Mouse (Mus musculus) T-helper 2 cell (primary cell): Measurements from ENCODE around the gene Disp2.

Source experiments
- in situ Hi-C: fragments of 300-600 bp; cut with MboI, MseI; formaldehyde crosslinking; loops from one replicate; pipeline ENCODE4 v1.15.1; 2025; ENCODE audit warnings: high pct_unique_total_duplicates

Gene Disp2

GRCm38 (mm10) chr2:118779504-118780480 is at the start of gene Disp2:
Gene Disp2, plus strand, starts transcription at chr2:118779719.
- in situ Hi-C loops = no loop called here

GRCm38 (mm10) chr2:118729816-118730621 is 49.5 kb upstream of the Disp2 start:
- in situ Hi-C loops = no loop called here

DNA sequence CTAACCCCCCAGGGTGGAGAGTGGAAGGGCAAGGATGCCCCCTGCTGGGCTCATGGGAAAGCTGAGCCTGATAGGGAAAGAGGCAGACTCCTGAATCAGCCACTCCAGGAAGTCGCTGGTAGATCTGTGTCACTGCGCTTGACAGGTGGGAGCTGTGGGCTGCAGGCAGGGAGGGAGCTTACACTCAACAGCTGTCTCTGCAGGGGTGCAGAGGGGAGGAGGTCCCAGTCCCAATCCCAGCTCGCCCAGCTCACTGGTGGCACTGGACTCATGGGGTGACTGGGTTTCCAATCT is 49.0 kb upstream of the Disp2 start:
- in situ Hi-C loops = no loop called here

DNA sequence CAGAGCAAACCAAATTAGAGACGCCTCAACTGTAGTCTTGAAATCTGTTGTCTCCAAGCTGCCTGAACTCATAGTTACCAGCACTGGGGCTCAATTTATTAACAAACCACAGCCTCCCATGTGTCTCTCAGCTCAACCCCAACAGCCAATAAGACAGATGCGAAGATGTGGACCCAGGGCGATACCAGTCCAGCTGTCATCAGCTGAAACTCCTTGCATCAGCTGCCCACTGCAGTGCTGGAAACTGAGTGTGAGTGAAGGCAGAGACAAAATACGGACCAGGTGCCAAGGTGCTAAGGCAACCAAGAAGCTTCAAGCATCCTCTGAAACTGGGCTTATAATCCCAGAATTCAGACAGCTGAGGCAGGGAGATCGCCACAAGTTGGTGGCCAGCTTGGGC is 47.5 kb upstream of the Disp2 start:
- in situ Hi-C loops = no loop called here

GRCm38 (mm10) chr2:118733341-118733740 is 46.2 kb upstream of the Disp2 start:
- in situ Hi-C loops = no loop called here

- in situ Hi-C loops = no loop called here
Measured at GRCm38 (mm10) chr2:118740341-118740740, 39.2 kb upstream of the Disp2 start.

GRCm38 (mm10) chr2:118741183-118741582 is 38.3 kb upstream of the Disp2 start:
- in situ Hi-C loops = no loop called here

DNA sequence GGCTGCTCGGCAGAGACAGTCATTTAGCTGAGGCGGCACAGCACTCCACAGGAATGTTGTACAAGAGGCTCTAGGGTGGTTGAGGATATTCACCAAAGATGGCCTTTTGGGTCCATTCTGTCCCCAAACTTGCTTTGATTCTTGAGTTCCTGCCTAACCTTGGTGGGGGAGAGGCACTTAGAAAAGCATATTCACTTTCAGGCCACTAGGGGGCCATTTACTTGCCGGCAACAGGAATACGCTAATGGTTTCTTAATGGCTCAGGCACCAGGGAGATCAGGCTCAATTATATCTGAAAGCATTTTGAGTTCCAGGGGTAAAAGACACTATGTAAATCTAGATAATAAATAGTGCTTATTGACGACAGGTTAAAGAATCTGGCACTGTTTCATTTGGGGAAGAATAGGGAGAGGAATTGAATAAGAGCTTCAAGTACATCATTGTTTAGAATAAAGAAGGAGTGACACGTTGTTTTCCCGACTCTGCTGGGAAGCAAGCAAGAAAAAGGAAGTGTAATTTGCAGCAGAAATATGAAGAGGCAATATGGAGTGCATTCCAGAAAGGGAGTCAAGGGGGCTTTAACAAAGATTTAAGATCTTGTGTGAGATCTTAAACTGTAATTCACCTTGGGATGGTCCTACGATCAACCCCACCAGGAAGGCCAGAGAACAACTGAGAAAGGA is 36.1 kb upstream of the Disp2 start:
- in situ Hi-C loops = no loop called here

DNA sequence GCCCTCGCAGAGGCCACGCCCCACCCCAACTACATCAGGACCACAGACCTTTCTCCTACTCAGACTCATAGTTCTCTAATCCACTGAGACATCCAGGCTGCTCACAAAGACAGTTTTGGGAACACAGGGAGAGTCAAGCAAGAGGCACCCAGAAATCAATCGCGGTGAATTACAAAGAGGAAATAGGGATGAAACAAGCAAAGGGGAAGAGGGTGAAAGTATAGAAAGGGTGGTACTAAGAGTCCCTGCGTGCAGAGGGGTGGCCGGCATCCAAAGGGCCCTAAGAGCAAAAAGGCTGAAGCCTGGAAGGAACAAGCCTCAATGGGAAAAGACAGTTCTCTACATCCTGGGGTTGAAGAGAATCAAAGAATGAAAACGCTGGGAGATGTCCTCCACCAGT is 34.9 kb upstream of the Disp2 start:
- in situ Hi-C loops = no loop called here

GRCm38 (mm10) chr2:118745232-118745884 is 34.2 kb upstream of the Disp2 start, which contains the start of gene Inafm2:
Gene Inafm2, plus strand, starts transcription at chr2:118745758.
- in situ Hi-C loops = no loop called here

DNA sequence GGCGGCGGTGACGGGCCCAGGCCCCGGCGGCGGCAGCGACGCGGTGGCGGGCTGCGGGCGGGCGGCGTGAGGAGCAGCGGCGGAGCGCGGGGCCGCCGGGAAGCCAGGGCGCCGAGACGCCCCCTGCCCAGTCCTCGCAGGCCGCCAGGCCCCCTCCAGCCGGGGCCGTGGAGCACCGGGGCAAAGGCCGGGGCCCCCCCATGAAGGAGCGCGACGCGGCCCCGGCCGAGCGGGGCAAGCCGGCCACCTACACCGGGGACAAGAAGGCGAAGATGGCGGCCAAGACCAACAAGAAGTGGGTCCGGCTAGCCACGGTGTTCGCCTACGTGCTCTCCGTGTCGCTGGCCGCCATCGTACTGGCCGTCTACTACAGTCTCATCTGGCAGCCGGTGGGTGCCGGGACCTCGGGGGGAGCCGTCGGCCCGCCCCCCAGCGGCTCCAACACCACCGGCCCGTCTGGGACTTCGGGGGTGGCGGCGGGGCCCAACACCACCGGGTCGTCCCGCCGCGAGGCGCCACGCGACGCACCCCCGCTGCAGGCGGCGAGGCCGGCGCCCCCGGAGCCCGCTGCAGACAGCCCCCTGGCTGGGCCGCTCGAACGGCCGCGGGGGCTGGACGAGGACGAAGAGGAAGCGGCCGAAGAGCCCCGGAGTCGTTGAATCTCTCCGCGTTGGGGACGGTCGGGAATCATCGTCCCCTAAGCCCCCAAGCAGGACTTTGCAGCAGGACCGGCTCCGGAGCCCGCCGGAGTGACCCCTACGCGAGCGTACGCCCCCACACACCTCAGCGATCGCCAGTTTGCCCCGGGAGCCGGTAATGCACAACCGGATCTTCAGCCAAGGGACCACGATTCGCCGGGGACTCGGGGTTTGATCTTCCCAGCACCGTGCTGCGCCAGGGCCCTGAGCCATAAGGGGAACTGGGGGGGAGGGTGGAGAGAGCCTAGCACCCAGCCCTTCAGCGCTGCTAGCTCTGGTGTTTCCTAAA is 33.3 kb upstream of the Disp2 start:
- in situ Hi-C loops = no loop called here

DNA sequence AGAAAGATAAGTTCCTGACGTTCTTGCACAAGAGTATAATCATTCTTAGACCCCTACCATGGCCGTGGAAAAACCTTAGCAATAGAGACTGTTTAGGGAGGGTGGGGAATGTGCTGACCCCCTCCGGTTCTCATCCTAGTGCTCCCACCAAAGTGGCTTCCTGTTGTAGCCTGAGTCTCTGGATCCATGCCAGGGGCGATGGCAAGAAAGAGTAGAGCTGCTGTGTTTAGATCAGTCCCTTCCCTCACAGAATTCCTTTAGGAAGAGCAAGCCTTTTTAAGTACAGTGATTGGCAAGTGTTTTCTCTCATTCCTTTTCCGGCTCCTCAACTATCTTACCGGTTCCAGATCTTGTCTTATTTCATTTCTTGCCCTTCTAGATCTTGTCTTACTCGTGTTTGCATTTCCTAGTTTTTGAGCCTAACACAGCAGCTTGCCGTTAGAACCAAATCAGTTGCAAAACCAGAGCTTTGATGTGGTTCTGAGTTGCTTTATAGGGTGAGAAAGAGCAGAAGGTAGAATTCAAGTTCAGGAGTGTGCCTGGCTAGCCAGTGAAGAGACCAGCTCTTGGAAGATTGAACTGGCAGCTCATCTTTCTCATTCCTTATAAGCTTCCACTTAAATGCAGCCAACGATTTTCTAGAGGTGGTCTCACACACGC is 32.1 kb upstream of the Disp2 start:
- in situ Hi-C loops = no loop called here

DNA sequence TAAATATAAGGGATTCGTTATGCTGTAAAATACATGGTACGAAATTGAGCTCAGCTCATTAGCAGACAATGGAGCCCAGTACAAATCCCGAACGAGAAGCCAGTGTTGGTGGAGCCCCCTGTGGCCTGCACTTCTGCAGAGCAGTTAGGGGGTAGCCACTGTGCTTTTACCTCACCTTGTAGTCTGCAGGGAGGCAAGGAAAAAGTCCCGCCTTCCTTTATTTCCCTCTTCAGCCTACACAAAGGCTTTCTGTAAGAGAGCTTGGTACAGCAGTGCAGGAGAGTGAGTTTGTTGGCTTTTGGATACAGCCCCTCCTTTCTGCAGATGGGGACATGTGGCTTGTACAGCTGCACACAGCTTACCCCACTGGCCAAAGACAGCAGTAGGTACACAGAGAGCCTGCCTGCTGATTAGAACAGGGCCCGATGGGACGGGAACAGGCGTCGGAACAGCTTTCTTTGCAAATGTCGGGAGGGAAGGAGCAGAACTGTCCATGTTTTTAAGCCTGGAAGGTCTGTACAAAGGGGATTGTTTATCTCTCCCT is 30.1 kb upstream of the Disp2 start:
- in situ Hi-C loops = no loop called here

GRCm38 (mm10) chr2:118750476-118750875 is 29.0 kb upstream of the Disp2 start:
- in situ Hi-C loops = no loop called here

GRCm38 (mm10) chr2:118751896-118752791 is 27.4 kb upstream of the Disp2 start:
- in situ Hi-C loops = no loop called here

DNA sequence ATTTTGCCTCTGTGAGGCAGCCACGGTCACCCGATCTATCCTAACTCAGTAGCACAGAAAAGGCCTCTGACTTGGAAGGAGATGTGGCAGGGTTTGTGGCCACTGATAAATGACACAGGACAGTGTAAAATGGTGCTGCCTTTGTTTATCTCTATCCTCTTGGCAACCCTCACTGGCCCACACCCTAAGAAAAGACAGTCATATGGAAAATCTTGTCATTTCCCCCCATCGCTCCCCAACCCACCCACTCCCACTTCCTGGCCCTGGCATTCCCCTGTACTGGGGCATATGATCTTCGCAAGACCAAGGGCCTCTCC is 26.8 kb upstream of the Disp2 start:
- in situ Hi-C loops = no loop called here

DNA sequence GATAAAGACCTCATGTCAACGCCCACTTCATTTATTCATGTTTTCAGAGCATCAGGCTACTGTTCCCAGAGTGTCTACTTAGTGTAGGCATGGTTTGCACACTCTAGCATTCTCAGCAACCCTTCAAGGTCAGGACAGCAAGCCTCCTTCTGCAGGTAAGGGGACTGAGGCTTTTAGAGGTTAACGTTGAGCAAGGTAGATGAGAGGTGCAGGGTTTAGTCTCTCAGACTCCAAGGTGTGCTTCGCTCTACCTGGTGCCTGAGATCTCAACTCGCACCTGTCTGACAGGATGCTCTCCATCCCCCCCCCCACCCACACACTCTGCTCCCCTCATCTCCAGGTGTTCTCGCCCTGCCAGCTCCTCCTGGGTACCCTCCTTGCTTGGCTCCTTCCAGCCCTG is 25.4 kb upstream of the Disp2 start:
- in situ Hi-C loops = no loop called here

DNA sequence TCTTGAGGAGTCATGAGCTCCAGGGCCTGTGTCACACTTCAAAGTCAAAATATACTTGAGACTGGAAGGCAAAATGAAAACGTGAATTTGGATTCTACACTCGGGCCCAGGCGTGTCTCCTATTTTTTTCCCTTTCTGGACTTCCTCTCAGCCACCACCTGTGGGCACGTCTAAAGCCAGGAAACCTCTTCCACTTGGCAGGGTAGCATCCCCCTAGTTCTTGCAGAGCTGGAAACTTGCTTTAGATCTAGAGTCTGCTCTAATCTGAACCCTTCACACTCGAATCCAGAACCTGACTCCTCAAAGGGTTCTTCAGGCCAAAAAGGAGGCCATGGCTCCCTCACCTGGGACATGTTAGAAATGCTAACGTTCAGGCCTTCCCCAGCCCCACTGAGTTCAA is 24.1 kb upstream of the Disp2 start:
- in situ Hi-C loops = no loop called here

DNA sequence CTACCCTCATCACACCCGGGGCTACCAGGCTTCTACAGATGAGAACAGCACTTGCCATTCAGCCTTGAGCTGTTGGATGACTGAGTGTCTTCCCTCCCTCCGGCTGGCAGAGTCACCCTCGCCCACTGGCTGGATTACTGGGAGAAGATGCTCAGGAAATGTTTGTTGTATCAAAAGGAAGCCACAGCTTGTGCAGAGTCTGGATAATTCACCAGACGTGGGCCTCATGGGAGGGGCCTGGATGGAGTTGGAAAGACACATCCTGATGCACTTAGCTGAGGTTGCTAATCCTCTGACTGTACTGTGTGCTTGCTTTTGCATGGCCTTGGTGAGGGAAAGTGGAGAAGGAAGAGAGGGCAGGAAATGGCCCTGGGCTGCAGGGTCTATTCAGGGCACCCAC is 23.4 kb upstream of the Disp2 start:
- in situ Hi-C loops = no loop called here
